Mouse (Mus musculus) heart, postnatal 0 days (tissue): Measurements from ENCODE around the gene Pold4.

ENCODE experiments used
- CTCF ChIP-seq: IDR thresholded peaks from 2 replicates; pipeline ENCODE4 v1.5.1; 2016; ENCODE audit warnings: antibody characterized with exemption, control low read depth, low read depth
- EP300 ChIP-seq: IDR thresholded peaks from 2 replicates; pipeline ENCODE4 v1.6.1; 2016; ENCODE audit warnings: antibody characterized with exemption, low read depth

DNA sequence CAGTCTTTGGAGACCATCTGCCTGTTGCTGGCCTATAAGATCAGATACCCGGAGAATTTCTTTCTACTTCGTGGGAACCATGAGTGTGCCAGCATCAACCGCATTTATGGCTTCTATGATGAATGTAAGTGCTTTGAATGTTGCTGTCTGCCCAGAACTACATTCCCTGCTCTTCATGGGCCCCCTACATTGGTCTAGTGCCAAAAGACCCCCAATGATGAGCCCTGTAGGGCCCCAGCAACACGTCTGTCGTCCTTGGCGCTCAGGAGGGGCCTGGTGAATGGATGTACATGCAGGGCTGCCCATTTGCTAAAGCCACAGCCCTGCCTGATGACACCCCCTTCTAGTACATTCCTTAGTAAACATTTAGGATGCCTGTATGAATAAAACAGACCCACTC lies 38.6 kb upstream of the Pold4 start:
- TF ChIP-seq CTCF (no peak), EP300 (no peak)
